Mouse (Mus musculus) retina, postnatal 7 days (tissue): ENCODE results near the gene Bard1.

ENCODE experiments used
- DNase-seq: peaks from one replicate; pipeline ENCODE4 v3.0.0-alpha.2; 2012; ENCODE audit warnings: low read depth, low spot score

The Bard1 gene

DNA sequence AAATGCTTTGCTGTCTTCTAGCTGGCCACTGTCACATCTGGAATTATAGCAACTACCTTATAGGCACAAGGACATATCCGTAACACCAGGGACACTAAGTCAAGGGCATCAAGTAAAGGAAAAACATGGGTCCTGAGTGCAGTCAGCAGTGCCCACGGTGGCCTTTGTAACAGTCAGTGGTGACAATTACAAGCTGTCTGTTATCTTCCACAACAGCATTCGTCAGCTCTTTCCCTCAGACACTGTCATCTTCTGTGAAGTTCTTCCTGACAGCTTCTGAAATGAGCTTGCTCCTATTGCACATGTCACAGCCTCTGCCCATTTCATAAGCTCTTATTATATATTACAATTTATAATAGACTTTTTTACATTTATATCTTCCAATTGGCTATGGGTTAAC is 50.7 kb downstream of the Bard1 start:
- DNase-seq, result no peak

DNA sequence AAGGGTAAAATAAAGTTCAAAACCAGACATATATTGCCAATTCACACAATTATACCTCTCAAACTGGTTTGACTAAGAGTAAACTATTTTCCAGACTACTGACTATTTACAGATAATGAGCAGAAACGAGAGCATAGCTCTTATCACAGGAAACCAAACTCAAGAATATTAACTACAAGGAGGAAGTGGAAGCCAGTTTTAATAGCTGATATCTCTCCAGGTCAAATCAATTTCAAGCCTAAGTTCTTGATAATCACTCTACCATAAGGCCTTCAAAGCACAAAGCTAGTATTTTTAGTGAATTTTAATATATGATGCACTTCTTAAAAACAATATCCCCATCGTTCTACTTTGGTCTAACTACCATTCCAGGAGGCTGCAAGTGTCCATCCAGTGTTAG is 57.8 kb downstream of the Bard1 start:
- no peak for DNase-seq

DNA sequence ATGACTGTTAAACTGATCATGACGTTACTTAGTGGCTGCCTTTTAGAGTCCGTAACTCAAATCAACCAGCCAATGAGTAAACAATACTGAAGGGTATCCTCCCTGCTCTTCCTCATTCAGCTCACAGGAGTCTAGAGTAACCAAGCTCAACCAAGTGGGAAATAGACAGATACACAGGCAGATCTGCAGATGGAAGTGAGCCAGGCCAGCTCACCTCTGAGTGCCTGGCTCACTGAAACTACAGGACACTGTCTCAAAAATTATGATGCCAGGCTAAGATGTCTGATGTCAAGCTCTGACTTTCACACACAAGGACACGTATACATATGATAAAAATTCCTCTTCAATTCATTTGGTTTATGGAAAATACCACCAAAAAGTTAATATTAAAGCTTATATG is 59.0 kb downstream of the Bard1 start:
- no peak for DNase-seq

GRCm38 (mm10) chr1:71036999-71037398 is 65.9 kb downstream of the Bard1 start:
- DNase-seq, result peak; percentile 5

- no peak for DNase-seq
Measured at GRCm38 (mm10) chr1:71035565-71035964, 67.4 kb downstream of the Bard1 start.

DNA sequence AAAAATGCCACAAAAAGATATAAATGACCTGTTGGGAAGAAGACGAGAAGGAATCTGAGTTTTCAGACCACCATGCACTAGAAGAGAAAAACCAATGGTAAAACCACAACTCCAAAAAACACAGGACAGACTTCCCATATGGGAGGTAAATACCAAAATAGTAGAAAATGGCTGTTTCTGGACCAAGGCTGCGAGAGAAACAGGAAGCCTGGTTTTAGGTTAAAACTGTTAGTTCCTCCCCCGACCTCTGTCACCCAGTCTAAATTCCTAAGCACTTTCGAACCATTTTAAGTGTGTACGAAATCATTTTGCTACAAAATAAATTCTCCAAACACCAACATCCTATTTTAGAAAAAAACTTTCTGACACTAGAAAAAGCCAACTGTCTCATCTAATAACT is 80.2 kb downstream of the Bard1 start:
- no peak for DNase-seq

DNA sequence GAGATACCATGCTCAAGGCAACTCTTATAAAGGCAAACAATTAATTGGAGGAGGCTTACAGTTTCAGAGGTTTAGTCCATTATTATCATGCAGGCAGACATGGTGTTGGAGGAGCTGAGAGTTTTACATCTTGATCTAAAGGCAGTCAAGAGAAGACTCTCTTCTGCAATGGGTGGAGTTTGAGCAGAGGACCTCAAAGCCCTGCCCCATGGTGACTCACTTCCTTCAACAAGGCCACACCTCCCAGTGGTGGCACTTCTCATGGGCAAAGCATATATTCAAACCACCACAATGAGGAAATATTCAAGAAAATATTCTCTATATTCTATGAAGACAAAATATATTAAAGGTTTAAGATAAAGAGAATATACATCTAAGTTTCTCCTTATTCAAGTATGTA is 88.6 kb downstream of the Bard1 start:
- DNase-seq, result no peak

DNA sequence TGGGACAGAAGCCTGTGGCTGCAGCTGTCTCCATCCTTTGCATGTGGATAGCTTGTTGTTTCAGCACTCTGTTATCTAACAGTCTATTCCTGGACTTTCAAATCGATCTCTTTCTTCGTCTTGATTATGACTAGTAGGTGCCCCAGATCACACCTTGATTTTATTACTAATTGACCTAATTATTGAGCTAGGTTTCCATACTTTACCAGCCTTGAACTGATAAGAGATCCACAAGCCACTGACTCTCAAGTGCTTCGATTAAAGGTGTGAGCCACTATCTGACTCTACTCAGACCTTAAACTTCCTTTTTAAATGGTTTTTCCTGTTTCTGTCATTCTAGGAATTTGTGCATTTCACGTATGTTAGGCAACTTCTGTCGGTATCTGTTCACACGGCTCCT is 96.9 kb downstream of the Bard1 start:
- DNase-seq, result no peak

GRCm38 (mm10) chr1:71004177-71004576 is 98.8 kb downstream of the Bard1 start:
- DNase-seq, result no peak

DNA sequence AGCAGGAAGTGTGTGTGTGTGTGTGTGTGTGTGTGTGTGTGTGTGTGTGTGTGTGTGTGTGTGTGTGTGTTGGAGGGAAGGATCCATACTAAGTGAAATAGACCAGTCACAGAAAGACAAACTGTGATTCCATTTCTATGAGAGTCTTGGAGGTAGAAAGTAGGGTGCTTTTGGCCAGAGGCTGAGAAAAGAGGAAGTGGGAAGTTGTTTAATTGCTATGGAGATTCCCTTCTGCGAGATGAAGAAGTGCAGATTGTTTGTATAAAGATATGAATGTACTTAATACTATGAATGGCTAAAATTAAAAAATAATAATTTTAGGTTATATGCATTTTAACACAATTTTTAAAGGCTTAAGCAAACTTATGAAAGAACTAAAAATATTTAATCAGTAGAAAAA is 99.2 kb downstream of the Bard1 start:
- DNase-seq, result no peak

GRCm38 (mm10) chr1:70997377-70997993 is 105.5 kb downstream of the Bard1 start:
- DNase-seq, result no peak

GRCm38 (mm10) chr1:70996766-70997165 is 106.2 kb downstream of the Bard1 start:
- no peak for DNase-seq
